Mouse (Mus musculus) T-cell, adult 2 months (primary cell): Measurements from ENCODE around the gene Zfp747.

Experiments
- DNase-seq: peaks from one replicate; pipeline ENCODE4 v3.0.0; 2022; ENCODE audit warnings: low spot score

Gene Zfp747

GRCm38 (mm10) chr7:127326685-127327084, 49.2 kb downstream of the Zfp747 start:
- DNase-seq: no peak

DNA sequence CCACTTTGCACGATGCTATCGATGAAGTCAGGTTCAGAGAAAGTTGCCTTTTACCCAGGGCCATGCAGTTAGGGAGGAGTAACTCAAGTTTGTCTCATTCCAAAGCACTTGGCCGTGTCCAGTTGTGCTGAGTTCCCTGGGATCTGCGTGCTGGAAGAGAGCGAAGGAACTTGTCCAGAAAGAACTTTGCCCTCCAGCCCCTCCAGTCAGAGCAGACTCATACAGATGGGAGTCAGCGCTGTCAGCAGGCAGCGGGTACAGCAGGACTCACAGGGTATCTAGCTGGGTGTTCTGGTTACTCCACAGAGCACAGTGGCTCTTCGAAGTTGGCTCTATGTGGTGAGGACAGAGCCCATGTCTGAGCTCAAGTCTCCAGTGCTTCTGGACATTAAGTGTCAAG, 50.3 kb downstream of the Zfp747 start:
- no peak for DNase-seq

GRCm38 (mm10) chr7:127324944-127325343, 50.9 kb downstream of the Zfp747 start:
- DNase-seq: no peak
